Mouse (Mus musculus): ENCODE data around the gene Vmn2r77. TPM values are rescaled to one million over a fixed set of nuclear protein-coding genes. Genes with fewer than 3 reads are reported as not detected.
"Not testable (repeated sequence)": the region's sequence is repeated elsewhere in the genome, so short reads cannot be mapped to it uniquely, and the experiment has no call there.

Vmn2r77 gene
- polyA plus RNA-seq (2012; rRNA removed) = not detected in 2 replicates

DNA sequence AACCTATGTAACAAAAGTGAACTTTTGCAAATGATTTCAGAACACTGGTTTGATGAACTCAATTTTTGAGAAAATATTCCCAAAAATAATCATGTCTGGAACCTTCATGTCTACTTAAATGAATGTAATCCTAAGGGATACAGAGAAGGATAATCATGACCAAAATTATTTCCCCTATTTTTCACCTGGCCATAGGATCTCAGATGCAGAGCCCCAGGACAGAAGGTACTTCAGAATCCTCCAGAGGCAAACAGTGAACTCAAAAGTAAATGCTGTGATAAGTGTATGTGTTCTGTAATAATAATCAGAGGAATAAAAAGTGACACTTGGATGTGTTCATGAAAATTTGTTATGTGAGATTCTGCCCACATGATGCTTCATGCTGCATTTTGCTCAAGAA lies at the start of gene Vmn2r77:
Gene Vmn2r77 (plus strand): TSS at position 301 of the 400 bp plus-strand sequence.
- DNase-seq (ENCODE audit: low read depth) = no peak

DNA sequence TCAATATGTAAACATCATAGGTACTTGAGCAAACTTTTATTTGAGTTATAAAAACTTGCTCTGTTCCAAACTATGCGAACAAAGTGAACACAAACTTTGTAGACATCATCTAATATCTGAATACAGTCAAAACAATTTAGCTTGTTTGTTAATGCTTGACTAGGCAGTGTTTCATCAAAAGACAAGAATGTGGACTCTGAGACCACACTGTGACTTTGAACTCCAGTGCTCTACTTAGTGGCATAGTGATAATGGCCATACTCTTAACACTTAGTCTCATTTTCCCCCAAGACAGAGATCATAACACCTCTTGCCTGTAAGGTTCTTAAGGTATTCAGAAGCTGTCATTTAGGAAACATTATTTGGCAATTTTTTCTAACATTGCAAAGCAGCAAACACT lies 34.1 kb upstream of the Vmn2r77 start:
- no peak for DNase-seq (ENCODE audit: low read depth)

DNA sequence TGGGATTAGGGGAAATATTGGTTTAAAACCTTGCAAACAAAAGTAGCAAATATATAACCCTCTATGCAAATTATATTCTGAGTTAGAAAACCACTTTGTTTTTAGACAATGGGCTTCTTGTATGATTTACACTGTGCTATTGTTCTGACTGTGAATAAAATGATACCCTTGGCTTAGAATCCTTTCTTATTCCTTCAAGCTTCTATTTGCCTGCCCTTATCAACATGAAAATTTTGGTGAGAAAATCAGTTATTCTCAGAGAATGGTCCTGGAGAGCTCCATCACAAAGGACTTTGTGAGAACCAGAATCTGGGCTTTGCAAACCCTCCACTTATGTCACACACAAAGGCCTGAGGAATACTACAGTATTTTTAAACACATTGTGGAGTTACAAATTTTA lies 30.2 kb upstream of the Vmn2r77 start:
- DNase-seq (ENCODE audit: low read depth) = no peak

DNA sequence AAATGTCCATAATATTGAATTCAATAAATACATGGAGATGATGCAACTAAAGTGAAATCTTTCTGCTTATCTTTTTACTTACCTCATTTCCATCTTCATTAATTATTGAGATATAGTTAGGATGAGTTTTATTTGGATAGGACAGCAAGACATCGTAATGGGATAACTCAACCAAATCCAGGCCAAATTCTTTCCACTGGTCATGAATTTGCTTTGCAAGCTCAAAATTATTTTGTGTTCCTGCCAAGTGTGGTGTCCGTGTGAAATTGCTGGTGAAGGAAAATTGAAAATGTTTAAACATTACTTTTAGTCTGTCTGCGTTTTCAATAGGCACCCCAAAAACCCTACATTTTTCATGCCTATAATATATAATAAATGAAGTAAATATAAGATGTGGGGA lies 23.2 kb upstream of the Vmn2r77 start:
- no peak for DNase-seq (ENCODE audit: low read depth)

DNA sequence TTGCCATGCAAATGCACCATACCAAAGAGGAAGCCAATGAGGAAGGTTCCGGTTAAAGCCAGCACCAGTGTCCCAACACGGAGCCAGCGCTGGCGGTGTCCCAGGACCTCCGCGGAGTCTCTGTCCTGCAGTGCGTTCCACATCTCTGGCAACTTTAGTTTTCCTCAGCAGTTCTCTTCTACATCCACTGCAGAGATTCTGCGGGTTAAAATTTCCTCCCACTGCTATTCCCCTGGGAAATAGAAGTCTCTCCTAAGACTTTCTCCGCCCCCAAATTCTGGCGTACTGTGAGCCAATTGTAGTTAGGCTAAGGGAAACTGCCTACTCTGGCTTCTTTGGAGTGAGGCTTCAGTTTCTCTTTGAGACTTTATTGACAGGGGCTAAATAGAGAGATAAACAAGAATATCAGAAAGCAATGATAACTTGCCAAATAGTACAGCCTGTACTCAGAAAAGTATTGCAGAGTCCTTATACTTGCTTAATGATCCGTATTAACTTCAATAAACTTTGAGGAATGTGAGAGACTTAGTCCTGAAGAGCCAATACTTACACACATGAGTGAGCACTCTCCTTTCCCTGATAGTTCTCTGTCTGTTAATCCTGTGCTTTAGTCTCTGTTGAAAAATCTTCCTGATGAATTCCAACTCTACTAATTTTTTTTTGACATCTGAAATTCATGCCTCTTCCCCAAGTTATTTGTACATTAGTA lies 19.1 kb upstream of the Vmn2r77 start, which contains the start of gene Folh1:
Gene Folh1 (minus strand): TSS at position 327 of the 709 bp plus-strand sequence.
- DNase-seq (ENCODE audit: low read depth) = no peak

DNA sequence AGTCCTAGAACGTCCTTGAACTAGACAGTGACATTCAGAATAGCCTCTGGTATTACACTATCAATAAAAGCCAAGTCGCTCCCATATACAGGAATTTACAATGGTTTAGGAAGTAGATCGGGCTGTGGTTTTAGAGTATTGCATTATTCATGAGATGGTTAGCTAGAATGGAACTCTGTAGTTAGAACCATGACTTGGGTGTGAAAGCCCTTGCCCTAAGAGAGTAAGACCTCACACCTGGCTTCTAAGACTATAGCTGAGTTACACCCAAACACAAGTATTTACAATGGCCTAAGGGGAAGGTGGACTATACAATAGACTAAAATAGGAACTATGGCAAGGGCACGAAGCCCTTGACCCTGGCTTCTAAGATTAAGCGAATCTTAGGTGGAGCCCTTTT lies 20.4 kb downstream of the Vmn2r77 start:
- not testable (repeated sequence) for DNase-seq (ENCODE audit: low read depth)

DNA sequence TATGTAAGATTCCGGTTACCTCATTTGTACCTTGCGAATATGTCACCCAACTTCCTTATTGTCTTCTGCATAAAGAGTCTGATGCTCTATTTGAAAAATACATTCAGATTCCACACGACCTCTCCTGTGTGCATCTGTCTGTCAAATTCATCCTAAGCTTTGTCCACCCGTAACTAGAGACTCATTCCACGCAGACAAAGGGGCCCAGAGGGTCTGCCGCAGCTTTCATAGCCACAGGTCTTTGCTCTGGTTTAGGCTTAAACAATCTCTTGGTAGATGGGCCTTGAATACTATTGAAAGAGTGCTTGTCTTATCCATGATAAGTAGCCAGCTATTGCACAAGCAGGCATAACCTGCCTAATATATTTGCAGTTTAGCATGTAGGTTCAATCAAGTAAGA lies 20.9 kb downstream of the Vmn2r77 start:
- DNase-seq (ENCODE audit: low read depth) = not testable (repeated sequence)

DNA sequence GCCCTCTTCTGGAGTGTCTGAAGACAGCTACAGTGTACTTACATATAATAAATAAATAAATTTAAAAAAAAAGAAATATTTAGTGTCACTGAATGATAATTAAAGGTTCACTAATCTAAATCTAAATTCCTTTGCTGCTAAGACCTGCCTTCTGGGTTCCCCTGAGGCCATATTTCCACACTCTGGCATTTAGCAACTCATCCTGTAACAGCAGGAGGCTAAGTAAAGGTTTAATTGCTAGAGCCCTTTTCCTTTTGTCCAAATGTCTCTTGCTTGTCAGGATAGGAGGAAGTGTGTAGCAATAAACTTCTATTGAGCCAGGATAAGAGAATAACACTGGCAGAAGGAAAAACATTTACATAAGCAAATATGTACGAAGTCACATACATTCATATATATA lies 21.6 kb downstream of the Vmn2r77 start:
- DNase-seq (ENCODE audit: low read depth) = no peak

Other genes with a start within 250 kb of the Vmn2r77 start
- gene Olfr295, start 211.2 kb upstream of the Vmn2r77 start, polyA plus RNA-seq (2012; rRNA removed) = not detected in 2 replicates
- gene Olfr294, start 178.4 kb upstream of the Vmn2r77 start, polyA plus RNA-seq (2012; rRNA removed) = not detected in 2 replicates
- gene Olfr293, start 146.0 kb upstream of the Vmn2r77 start, polyA plus RNA-seq (2012; rRNA removed) = not detected in 2 replicates
- gene Olfr292, start 106.7 kb upstream of the Vmn2r77 start, polyA plus RNA-seq (2012; rRNA removed) = not detected in 2 replicates
- gene Folh1, start 19.1 kb upstream of the Vmn2r77 start, polyA plus RNA-seq (2012; rRNA removed) = 16.9 and 24.6 TPM in 2 replicates
- 0.04 and 0.05 TPM in 2 replicates for gene Vmn2r78, start 120.1 kb downstream of the Vmn2r77 start, polyA plus RNA-seq (2012; rRNA removed)
- not detected in 2 replicates for gene Vmn2r79, start 201.1 kb downstream of the Vmn2r77 start, polyA plus RNA-seq (2012; rRNA removed)